Mouse (Mus musculus): Measurements from ENCODE around the gene Naip5. TPM values are rescaled to one million over a fixed set of nuclear protein-coding genes. Genes with fewer than 3 reads are reported as not detected.
"Not testable (repeated sequence)": the region's sequence is repeated elsewhere in the genome, so short reads cannot be mapped to it uniquely, and the experiment has no call there.

Gene Naip5
- total RNA-seq (2015; ENCODE audit: low replicate concordance) (4.6 and 4.7 TPM in 2 replicates), total RNA-seq (2017; ENCODE audit: low replicate concordance) (0.83 and 2.3 TPM in 2 replicates)

DNA sequence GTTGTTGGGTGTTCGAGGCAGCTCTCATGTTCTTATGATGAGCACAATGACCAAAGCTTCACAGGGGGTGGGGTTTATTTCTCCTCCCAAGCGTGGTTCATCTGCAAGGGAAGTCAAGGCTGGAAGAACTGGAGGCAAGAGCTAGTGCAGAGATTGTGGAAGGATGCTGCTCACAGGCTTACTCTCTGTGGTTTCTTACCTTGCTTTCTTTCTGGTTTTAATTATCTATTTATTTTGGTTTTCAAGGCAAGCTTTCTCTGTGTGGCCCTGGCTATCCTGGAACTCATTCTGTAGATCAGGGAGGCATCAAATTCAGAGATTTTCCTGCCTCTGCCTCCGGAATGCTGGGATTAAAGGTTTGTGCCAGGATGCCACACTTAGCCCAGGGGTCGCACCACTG is at the start of gene Naip5:
Gene Naip5 (minus strand): TSS at position 101 of the 400 bp plus-strand sequence.
- ATAC-seq (replicated peaks; ENCODE audit: low FRiP score, poor library complexity, severe bottlenecking), result not testable (repeated sequence)

DNA sequence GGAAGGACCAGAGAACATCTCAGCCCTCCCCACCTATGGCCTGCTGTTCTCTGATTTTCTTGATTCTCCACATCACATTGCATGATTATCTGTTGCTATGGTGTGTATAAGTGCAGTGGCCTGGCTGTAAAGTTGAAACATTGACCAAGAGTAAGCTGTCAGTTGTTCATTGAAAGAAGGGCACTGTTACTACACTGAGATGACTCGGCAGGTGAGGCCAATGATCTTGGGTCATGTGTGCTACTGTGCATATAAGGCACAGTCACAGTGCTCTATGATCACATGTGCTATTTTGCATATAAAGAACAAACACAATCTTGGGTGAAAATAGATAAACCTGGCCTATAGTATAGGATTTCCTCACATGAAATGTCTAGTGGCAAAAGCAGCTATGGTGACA is 38.5 kb upstream of the Naip5 start:
- no peak for ATAC-seq (replicated peaks; ENCODE audit: low FRiP score, poor library complexity, severe bottlenecking)

DNA sequence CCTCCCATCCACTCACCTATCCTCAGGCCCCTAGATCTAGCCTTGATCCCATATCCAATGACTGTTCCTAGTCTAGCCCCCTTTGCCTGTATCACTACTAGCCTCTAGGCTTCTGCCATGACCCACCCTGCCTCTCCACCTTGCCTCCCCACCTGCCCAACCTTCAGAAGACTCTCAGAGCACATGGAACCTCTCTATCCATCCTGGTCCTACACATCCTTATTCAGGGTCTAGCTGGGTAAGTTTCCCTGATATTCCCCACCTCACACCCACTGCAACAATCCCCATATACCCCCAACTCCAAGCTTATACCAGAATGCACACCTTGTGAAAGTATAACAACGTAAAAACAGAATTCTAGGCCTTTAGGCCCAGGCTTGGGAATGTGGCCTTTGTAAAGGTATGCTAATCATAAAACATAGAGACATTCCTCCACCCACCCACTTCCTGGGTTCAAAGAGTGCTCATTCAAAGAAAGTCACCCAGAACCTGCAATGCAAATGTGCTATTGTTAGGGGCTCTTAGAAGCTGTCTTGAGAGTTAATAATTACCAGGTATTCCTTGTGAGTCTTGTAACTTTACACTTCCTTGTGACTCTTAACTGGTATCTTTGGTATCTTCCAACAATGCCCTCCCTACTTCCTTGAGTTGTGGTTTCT is 25.5 kb upstream of the Naip5 start:
- ATAC-seq (replicated peaks; ENCODE audit: low FRiP score, poor library complexity, severe bottlenecking), result not testable (repeated sequence)

DNA sequence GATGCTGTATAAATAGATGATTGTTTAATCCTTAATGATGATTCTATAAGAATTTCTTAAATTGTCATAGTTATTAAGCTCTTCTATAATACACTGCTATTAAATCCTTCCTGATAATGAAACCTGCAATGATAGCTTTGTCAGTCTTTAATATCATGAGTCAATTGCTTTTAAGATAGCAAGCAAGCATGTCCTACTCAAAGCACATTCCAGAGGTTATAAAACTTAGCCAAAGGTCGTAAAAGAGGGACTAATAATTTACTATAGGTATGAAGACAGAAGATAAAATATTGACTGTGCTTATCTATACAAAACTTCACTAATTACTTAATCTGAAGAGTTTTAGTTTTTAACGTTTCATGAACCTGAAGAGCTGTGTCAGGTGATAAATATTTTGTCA is 10.9 kb upstream of the Naip5 start:
- ATAC-seq (replicated peaks; ENCODE audit: low FRiP score, poor library complexity, severe bottlenecking), result not testable (repeated sequence)

DNA sequence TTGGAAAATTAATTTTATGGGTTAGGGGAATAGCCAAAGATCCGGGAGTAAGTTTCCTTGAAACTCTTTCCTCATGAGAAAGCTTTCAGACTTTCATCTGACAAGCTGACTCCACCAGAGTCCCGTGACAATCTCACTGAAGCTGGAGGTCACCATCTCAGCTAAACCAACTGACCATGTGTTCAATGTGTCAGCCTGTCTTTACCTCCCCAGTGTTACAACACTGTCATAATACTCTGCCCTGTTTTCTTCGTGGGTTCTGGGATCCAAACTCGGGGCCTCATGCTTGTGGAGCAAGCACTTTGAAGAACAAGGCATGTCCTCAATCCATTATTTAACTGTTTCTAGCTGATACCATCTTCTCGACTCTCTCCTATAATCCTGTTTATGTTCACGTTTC is 9.8 kb upstream of the Naip5 start:
- not testable (repeated sequence) for ATAC-seq (replicated peaks; ENCODE audit: low FRiP score, poor library complexity, severe bottlenecking)

DNA sequence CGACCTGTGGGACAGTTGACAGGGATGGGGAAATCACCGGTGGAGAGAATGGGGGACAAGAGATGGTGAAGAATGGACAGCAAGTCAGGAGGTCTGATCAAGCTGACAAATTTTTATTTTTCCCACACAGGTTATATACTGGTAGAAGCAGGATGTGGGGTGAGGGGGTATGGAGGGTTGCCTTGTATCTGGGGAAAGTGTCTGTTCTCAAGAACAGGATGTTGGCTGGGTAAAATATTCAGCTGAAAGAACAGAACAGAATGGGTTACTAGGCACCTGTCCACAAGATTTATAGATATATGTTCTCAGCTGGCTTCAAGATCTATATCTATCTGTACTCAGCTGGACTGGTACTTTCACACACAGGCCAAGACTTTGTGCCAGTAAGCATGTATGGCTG is 5.8 kb upstream of the Naip5 start:
- ATAC-seq (replicated peaks; ENCODE audit: low FRiP score, poor library complexity, severe bottlenecking), result not testable (repeated sequence)

DNA sequence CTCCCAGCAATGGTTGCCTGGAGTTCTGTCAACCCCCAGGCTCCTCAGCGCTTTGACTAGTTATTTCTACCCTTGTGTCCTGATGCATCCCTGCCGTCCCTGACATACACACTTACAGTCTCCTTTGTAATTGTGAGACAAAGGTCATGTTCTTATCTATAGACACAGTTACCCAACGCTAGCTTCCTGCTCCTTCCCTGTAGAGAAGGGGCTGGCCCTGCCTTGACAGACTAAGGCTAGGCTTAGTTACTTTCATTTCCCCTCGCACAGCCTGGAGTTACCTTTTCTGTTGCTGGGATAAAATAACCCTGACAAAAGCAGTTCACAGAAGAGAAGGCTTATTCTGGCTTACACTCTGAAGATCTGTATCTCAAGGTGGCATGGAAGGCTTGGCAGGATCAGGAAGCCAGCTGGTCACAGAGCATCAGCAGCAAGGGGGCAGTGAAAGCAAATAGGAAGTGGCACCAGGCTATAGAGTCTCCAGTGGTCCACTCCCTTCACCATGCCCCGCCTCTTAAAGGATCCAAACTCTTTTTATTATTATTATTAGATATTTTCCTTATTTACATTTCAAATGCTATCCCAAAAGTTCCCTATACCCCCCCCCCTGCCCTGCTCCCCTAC is 885 bp upstream of the Naip5 start:
- 0 out of 2 replicates have a peak, but pooled peaks have one; percentile 25 for ATAC-seq (replicated peaks; ENCODE audit: low FRiP score, poor library complexity, severe bottlenecking)

DNA sequence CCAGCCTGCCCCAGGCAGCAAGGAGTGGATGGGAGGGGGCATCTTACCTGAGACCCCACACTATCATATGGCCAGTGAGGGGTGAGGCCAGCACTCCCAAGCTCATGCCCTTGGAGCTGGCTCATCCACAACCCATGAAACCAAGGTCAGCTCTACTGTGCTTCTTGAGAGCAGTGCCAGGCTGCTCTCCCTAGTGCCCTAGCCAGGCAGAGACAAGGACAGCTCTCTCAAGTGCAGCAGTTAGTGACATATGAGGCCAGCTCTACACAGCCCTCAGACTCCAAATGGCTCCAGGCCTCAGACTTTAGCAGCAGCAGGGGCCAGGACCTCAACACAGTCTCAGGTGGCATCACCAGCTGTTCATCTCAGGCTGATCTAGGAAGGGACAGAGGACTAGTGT is 2.4 kb downstream of the Naip5 start:
- no peak for ATAC-seq (replicated peaks; ENCODE audit: low FRiP score, poor library complexity, severe bottlenecking)

DNA sequence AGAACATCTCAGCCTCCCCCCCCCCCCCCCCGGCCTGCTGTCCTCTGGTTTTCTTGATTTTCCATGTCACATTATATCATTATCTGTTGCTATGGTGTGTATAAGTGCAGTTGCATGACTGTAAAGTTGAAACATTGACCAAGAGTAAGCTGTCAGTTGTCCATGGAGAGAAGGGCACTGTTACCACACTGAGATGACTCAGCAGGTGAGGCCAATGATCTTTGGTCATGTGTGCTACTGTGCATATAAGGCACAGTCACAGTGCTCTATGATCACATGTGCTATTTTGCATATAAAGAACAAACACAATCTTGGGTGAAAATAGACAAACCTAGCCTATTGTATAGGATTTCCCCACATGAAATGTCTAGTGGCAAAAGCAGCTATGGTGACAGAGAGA is 32.4 kb downstream of the Naip5 start:
- not testable (repeated sequence) for ATAC-seq (replicated peaks; ENCODE audit: low FRiP score, poor library complexity, severe bottlenecking)

DNA sequence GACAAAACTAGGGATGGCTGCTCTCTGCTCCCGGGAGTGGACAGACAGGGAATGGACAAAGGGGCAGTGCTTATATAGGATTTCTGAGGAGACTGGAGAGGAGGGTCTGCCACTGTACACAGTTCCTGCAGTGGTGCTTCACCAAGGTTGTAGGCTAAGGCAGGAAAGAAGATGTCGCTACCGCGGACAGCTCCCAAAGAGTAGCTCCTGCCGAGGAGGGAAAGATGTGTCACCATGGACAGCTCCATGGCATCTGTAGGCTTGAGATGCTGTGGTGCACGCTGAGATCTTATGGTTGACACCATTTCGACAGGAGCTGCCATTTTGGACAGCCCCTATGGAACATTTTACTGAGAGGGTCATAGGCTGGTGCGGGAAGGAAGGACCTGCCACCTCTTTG is 35.6 kb downstream of the Naip5 start:
- no peak for ATAC-seq (replicated peaks; ENCODE audit: low FRiP score, poor library complexity, severe bottlenecking)

DNA sequence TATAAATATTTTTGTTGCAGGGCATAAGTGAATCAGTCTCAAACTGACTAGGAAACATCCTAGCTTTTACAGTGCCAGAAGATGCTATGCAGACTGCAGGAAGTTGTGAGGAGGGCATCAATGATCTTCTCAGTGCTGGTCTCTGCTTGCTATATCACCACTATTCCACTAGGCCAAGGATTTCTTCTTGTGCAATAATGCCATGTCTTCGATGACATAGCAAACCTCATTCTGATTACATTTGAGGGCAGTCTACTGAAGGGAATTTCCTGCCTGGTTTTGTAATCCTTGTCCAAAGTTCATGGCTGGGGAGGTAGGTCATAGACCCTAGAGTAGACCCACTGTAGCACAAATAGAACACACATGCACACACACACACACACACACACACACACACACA is 42.8 kb downstream of the Naip5 start:
- ATAC-seq (replicated peaks; ENCODE audit: low FRiP score, poor library complexity, severe bottlenecking), result no peak

DNA sequence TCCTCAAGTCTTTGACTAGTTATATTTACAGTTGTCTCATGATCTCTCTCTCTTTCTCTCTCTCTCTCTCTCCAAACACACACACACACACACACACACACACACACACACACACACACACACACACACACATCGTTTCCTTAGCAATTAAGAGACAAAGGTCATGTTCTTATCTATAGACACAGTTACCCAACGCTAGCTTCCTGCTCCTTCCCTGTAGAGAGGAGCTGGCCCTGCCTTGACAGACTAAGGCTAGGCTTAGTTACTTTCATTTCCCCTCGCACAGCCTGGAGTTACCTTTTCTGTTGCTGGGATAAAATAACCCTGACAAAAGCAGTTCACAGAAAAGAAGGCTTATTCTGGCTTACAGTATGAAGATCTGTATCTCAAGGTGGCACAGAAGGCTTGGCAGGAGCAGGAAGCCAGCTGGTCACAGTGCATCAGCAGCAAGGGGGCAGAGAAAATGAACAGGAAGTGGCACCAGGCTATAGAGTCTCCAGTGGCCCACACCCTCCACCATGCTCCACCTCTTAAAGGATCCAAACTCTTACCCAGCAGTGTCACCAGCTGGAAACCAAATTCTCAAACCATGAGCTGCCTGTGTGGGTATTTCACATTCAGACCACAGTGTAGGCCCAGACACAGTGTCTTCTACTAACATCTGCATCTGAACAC is 44.3 kb downstream of the Naip5 start, which contains the start of gene Naip2:
Gene Naip2 (minus strand): TSS at position 434 of the 675 bp plus-strand sequence.
- peak; percentile 59 for ATAC-seq (replicated peaks; ENCODE audit: low FRiP score, poor library complexity, severe bottlenecking)

DNA sequence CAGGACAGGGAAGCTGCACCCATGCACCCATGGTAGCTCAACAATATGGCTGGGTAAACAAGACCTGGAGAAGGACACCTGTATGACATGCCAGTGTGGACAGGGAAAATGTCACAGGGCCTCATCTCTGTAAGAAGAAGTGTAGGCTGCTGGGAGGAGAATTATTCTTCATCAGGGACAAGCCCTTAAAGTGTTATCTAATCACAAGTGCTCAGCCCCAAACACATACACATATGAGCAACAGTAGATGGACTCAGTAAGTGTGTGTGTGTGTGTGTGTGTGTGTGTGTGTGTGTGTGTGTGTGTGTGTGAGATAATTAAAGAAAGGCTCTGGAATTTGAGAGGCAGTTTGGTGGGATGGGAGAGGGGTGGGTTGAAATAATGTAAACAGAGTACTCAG is 45.3 kb downstream of the Naip5 start:
- no peak for ATAC-seq (replicated peaks; ENCODE audit: low FRiP score, poor library complexity, severe bottlenecking)

DNA sequence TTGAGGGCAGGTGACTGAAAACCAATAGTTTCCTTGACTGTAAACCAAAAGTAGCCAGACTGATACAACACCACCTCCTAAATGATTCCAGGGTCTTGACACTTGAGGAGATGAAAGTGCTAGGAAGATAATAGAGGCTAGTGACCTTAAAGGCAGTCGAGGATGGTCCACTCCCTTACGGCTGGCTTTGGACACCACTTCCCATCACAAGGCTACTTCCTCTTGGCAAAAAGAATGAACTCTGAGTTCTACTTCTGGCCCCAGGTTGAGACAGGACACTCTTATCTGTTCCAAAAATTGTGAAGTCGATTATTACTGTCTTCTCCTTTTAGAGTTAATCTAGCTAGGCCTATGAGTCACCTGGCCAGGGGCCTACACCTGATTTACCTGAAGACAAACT is 50.7 kb downstream of the Naip5 start:
- ATAC-seq (replicated peaks; ENCODE audit: low FRiP score, poor library complexity, severe bottlenecking), result no peak

DNA sequence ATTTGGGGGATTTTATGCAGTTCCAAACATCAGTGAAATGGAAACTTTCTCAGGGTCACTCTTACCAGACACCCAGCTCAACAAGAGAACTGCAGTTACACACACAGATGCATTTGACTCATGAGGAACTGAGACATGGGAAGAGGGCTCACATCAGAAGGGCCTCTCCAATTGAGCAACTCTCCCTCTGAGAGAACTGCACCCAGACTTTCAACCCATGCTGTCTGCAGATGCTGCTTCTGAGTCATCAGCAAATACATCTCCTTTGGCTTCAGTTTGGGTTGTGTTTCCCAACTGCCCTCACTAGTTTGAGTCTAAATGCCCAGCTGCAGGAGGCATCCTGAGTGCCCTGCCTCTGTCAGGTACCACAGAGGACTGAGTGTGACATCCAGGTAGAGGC is 63.0 kb downstream of the Naip5 start:
- ATAC-seq (replicated peaks; ENCODE audit: low FRiP score, poor library complexity, severe bottlenecking), result not testable (repeated sequence)

DNA sequence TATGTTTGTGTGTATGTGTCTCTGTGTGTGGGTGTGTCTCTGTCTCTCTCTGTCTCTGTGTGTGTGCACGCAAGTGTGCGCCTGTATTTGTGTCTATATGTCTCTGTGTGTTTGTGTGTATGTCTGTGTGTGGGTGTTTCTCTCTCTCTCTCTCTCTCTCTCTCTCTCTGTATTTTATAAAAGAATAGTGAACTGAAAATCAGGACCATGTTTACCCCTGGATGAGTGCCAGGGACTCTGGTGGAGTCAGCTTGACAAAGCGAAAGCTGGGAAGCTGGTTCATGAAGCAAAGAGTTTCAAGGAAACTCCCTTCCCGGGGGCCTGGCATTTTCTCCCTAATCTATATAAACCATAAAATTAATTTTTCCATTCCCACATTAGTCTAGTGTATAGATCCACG is 71.8 kb downstream of the Naip5 start:
- not testable (repeated sequence) for ATAC-seq (replicated peaks; ENCODE audit: low FRiP score, poor library complexity, severe bottlenecking)

DNA sequence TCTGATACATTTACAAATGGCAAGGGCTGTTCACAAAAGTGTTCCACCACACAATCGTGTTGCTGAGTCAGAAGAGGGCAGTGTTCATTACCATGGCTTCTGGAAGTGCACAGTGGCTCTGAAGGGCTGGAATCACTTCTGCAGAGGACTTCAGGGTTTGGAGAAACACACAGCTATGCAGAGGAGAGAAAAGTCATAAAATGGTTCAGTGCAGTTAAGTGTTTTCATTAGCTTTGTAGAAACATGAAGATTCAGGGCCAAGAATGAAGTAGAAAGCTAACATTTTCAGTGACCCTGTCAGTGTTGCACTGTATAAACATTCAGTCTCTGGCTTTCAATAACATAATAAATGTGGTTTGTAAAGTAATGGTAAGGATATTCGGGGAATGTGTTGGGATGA is 79.7 kb downstream of the Naip5 start:
- ATAC-seq (replicated peaks; ENCODE audit: low FRiP score, poor library complexity, severe bottlenecking), result not testable (repeated sequence)

DNA sequence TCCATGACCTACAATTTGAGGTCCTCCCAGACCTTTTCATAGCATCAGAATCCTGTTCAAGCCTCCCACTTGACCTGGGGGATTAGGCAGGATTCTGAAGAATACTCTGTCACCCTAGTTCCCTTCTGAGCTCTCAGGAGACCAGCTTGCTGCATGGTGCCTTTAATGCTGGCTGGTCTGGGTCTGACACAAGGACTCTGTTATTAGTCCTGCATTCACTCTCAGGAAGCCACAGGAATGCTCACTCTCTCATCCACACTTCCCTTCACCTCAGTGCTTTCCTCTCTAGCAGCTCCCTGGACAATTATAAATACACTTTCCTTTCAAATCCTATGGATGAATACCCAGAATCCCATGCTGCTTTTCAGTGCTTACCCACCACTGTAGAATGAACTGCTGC is 83.7 kb downstream of the Naip5 start:
- ATAC-seq (replicated peaks; ENCODE audit: low FRiP score, poor library complexity, severe bottlenecking), result not testable (repeated sequence)

All from erythroid progenitor cell, adult 5-6 weeks (primary cell).